Mouse (Mus musculus): Measurements from ENCODE around the gene Sez6l. TPM values are rescaled to one million over a fixed set of nuclear protein-coding genes. Genes with fewer than 3 reads are reported as not detected.

The Sez6l gene
- polyA plus RNA-seq, 1 experiment from 2014 or later = 0.76 TPM

DNA sequence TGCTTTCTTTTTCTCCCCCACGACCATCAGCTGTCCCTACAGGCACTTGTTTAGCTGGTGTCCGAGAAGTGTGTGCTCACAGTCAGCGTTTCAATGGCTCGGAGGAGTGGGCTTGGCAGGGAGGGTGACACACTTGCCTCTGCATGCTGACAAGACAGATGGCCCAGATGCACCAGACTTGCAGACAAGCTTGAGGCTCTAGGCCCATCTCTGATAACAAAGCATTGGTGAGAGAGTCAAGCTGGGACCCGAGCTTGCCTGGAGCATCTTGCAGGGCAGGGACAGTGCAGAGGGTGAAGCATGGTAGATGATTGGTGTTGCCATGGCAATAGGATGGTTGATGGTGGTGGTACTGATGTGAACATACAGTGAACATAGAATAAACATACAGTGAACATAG is 167.7 kb downstream of the Sez6l start:
- no peak overlapping the region for H3K27ac ChIP-seq (ENCODE audit: low read length)
- H3K9ac ChIP-seq (replicated peaks; ENCODE audit: low read length) = no peak overlapping the region
- no peak overlapping the region for H3K4me2 ChIP-seq (replicated peaks; ENCODE audit: low read depth, low read length)
- peaks cover 4% of the 10 kb centered on the region; the same call in 1 of the 2 replicates for H3K9me3 ChIP-seq (ENCODE audit: low read length)
- H3K36me3 ChIP-seq (ENCODE audit: insufficient read depth, low read length) = no peaks in the 10 kb centered on the region
- H3K4me3 ChIP-seq (ENCODE audit: low read length) = no peak overlapping the region
- 60% methylated on average over 5 of the region's 5 CpGs for WGBS
- no peaks in the 10 kb centered on the region for H3K27me3 ChIP-seq (ENCODE audit: insufficient read depth, low read length)
- ATAC-seq (ENCODE audit: low FRiP score, low TSS enrichment) = no peak
- peaks cover 12% of the 10 kb centered on the region for H3K4me1 ChIP-seq (ENCODE audit: insufficient read depth, low read length)

DNA sequence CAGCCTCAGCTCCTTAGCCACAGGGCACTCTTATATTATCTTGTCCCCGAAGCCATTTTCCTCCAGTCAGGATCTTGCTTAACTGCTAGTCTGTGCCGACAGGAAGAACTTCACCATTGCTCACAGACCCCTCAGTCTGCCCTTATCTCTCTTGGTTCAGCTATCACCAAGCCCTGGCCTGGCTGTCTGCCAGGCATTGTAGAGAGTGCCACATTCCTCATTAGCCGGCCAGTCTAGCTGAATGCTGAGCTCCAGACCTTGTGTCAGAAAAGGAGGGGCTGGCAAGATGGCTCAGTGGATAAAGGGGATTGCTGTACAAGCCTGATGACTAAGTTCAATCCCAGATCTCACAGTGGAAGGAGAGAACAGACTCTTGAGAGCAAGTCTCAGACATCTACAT is 171.0 kb downstream of the Sez6l start:
- H3K27ac ChIP-seq (ENCODE audit: low read length) = no peak overlapping the region
- H3K9ac ChIP-seq (replicated peaks; ENCODE audit: low read length) = no peak overlapping the region
- no peaks in the 10 kb centered on the region for H3K27me3 ChIP-seq (ENCODE audit: insufficient read depth, low read length)
- H3K36me3 ChIP-seq (ENCODE audit: insufficient read depth, low read length) = no peaks in the 10 kb centered on the region
- H3K9me3 ChIP-seq (ENCODE audit: low read length) = no peaks in the 10 kb centered on the region
- WGBS = 62% methylated on average over 3 of the region's 3 CpGs
- H3K4me2 ChIP-seq (replicated peaks; ENCODE audit: low read depth, low read length) = no peak overlapping the region
- no peak overlapping the region for H3K4me3 ChIP-seq (ENCODE audit: low read length)
- ATAC-seq (ENCODE audit: low FRiP score, low TSS enrichment) = no peak
- H3K4me1 ChIP-seq (ENCODE audit: insufficient read depth, low read length) = no peaks in the 10 kb centered on the region

DNA sequence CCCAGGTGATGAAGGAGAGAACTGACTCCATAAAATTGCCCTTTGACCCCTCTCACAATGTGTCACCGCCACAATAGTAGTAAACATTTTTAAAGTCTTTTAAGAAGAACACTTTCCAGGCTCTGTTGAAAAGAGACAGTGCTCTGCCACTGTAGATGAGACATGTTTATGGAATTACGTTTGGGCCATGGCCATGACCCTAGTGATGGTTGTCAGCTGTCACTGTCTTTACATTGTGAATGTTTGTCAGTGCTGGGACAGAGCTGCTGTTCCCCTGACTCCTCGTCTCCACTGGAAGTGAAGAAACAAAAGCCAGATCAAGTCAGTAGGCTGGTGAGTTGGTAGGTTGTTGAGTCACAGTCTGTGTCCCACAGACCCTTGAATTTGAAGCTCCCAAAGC is 174.5 kb downstream of the Sez6l start:
- Histone ChIP-seq H3K4me1 (ENCODE audit: insufficient read depth, low read length) (no peaks in the 10 kb centered on the region), H3K9ac (replicated peaks; ENCODE audit: low read length) (no peak overlapping the region), H3K27me3 (ENCODE audit: insufficient read depth, low read length) (no peaks in the 10 kb centered on the region), H3K27ac (ENCODE audit: low read length) (no peak overlapping the region), H3K4me2 (replicated peaks; ENCODE audit: low read depth, low read length) (no peak overlapping the region), H3K36me3 (ENCODE audit: insufficient read depth, low read length) (no peaks in the 10 kb centered on the region), H3K4me3 (ENCODE audit: low read length) (no peak overlapping the region), H3K9me3 (ENCODE audit: low read length) (no peaks in the 10 kb centered on the region)
- ATAC-seq (ENCODE audit: low FRiP score, low TSS enrichment) = no peak
- WGBS = 39% methylated on average over 3 of the region's 3 CpGs

DNA sequence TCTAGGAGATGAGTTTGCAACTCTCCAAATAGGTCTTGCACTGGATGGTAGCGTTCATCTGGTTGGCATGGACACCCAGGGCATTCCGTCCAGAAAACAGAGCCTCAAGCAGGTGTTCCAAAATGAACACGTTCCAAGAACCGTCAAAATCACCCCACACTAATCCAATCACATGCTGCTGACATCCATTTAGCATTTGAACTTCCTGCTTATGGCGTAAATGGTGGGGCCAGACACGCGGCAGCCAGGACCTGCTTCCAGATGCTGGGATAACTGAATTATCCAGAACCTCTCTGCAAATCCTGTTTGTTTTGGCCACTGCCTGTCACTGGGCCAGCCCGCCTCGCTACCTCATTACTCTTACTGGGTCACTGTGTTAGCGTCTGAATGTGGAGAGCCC is 177.7 kb downstream of the Sez6l start:
- Histone ChIP-seq H3K4me3 (ENCODE audit: low read length) (no peak overlapping the region), H3K9me3 (ENCODE audit: low read length) (no peaks in the 10 kb centered on the region), H3K27me3 (ENCODE audit: insufficient read depth, low read length) (peaks cover 7% of the 10 kb centered on the region; the same call in 1 of the 2 replicates), H3K4me1 (ENCODE audit: insufficient read depth, low read length) (peaks cover 4% of the 10 kb centered on the region), H3K27ac (ENCODE audit: low read length) (no peak overlapping the region), H3K4me2 (replicated peaks; ENCODE audit: low read depth, low read length) (no peak overlapping the region), H3K36me3 (ENCODE audit: insufficient read depth, low read length) (no peaks in the 10 kb centered on the region), H3K9ac (replicated peaks; ENCODE audit: low read length) (no peak overlapping the region)
- no peak for ATAC-seq (ENCODE audit: low FRiP score, low TSS enrichment)
- WGBS = 72% methylated on average over 10 of the region's 10 CpGs

DNA sequence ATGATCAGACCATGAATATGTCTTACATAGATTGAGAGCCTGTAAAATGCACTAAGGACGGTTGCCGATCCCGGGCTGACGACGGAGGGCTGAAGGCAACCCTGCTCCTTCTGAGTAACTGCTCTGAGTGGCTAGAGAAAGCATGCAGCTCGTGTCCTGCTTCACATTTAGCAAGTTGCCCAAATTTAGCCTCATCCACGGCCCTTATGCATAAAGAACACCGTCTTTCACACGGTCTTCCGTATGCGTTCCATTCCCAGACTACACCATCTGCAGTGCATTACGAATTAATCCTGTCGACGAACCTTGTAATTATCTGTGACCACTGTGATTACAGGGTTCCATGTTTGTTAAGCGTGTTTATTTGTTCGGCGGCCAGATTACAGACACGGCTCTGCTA is 180.9 kb downstream of the Sez6l start:
- H3K4me1 ChIP-seq (ENCODE audit: insufficient read depth, low read length) = peaks cover 8% of the 10 kb centered on the region
- H3K9me3 ChIP-seq (ENCODE audit: low read length) = no peaks in the 10 kb centered on the region
- H3K4me3 ChIP-seq (ENCODE audit: low read length) = no peak overlapping the region
- no peak for ATAC-seq (ENCODE audit: low FRiP score, low TSS enrichment)
- no peak overlapping the region for H3K27ac ChIP-seq (ENCODE audit: low read length)
- WGBS = 63% methylated on average over 18 of the region's 18 CpGs
- H3K4me2 ChIP-seq (replicated peaks; ENCODE audit: low read depth, low read length) = no peak overlapping the region
- peaks cover 15% of the 10 kb centered on the region for H3K27me3 ChIP-seq (ENCODE audit: insufficient read depth, low read length)
- no peaks in the 10 kb centered on the region for H3K36me3 ChIP-seq (ENCODE audit: insufficient read depth, low read length)
- H3K9ac ChIP-seq (replicated peaks; ENCODE audit: low read length) = no peak overlapping the region

DNA sequence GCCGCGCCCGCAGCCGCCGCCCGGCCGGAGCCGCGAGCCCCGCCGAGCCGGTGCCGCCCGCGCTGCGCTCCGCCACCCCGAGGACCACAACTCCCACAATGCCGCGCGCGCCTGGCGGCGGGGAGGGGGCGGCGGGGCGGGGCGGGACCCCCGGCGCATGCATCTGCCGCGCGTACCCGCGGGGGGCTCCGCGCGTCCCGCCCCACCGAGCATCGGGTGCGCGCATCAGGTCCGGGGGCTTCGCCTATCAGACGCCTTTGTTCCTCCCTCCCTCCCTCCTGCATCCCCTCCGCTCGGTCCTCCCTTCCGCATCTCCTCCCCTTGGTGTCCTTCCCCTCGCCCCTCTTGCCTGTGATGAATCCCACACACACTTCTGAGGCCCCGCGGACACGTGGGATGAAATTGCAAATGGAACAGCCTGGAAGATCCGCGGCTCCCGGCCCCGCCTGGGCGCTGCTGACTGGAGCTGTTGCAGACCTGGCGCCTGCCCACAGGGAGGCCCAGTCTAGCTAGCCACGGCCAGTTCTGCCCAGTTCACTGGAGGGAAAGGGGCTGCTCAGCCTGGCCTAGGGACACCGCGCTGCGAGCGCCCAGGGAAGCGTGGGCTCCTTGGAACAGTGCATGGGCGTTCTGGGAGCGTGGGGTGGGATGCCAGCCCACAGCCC is 182.1 kb downstream of the Sez6l start, which contains the start of gene Asphd2:
Asphd2 (minus strand) TSS at position 88 of the 665 bp plus-strand sequence.
- Histone ChIP-seq H3K4me3 (ENCODE audit: low read length) (peak within 1 kb of the TSS; percentile 64), H3K9ac (replicated peaks; ENCODE audit: low read length) (peak within 1 kb of the TSS; percentile 72), H3K36me3 (ENCODE audit: insufficient read depth, low read length) (no peaks in the 10 kb centered on the region), H3K27me3 (ENCODE audit: insufficient read depth, low read length) (peaks cover 15% of the 10 kb centered on the region), H3K27ac (ENCODE audit: low read length) (peak within 1 kb of the TSS; percentile 4; the same call in 1 of the 2 replicates), H3K9me3 (ENCODE audit: low read length) (no peaks in the 10 kb centered on the region), H3K4me1 (ENCODE audit: insufficient read depth, low read length) (peaks cover 8% of the 10 kb centered on the region), H3K4me2 (replicated peaks; ENCODE audit: low read depth, low read length) (peak within 1 kb of the TSS; percentile 81)
- peak; percentile 90 for ATAC-seq (ENCODE audit: low FRiP score, low TSS enrichment)
- WGBS = 2% methylated on average over 46 of the region's 67 CpGs

DNA sequence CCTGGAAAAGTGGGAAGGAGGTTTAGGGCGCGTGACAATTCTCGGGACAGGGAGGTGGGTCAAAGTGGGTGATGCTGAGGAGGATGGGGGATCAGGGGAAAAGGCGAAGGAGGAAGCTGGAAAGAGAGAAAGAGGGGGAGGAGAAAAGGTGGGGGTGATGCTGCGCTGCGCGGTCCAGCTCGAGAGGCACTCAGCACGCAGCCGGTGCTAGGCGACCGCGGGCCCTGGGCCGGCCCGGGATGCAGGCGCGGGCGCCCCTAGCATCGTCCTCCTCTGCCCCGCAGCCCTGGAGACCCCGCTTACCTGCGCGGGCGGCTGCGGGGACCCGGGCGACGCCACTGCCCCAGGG is 182.6 kb downstream of the Sez6l start:
- no peak overlapping the region for H3K27ac ChIP-seq (ENCODE audit: low read length)
- H3K9me3 ChIP-seq (ENCODE audit: low read length) = no peaks in the 10 kb centered on the region
- H3K4me1 ChIP-seq (ENCODE audit: insufficient read depth, low read length) = peaks cover 8% of the 10 kb centered on the region
- peaks cover 15% of the 10 kb centered on the region for H3K27me3 ChIP-seq (ENCODE audit: insufficient read depth, low read length)
- peak; percentile 77 for ATAC-seq (ENCODE audit: low FRiP score, low TSS enrichment)
- WGBS = under 1% methylated on average over 18 of the region's 28 CpGs
- H3K9ac ChIP-seq (replicated peaks; ENCODE audit: low read length) = peak overlapping the region; percentile 72
- peak overlapping the region; percentile 64 for H3K4me3 ChIP-seq (ENCODE audit: low read length)
- peak overlapping the region; percentile 81 for H3K4me2 ChIP-seq (replicated peaks; ENCODE audit: low read depth, low read length)
- H3K36me3 ChIP-seq (ENCODE audit: insufficient read depth, low read length) = no peaks in the 10 kb centered on the region

DNA sequence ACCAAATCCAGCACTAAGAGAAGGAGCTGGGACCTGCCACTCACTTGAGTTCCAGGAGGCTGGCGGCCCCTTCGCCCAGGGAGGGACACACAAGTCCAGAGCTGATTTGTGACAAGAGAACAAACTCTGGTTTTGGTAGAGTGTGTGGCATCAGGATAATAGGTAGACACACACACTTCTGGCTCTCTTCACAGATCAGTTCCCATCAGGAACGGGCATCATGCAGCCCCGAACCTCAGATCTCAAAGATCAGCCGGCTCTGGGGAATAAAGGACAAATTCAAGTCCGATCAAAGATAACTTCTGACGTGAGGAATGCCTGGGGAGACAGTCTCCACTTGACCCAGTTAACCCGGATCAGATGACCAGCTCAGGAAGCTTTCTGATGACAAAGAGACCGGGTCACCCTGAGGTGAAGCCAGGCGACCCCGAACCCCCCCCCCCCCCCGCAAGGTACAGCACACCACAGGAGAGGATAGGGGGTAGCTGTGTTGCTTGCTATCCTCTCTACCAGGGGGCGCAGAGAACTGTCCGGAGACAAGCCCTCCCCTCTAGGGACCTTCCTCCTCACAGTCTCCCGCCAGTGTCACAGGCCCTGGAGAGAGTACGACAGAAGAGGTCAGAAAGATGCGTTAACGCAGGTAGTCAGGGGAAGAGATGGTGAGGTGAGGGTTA is 183.1 kb downstream of the Sez6l start:
- H3K4me2 ChIP-seq (replicated peaks; ENCODE audit: low read depth, low read length) = peak overlapping the region; percentile 81
- H3K27ac ChIP-seq (ENCODE audit: low read length) = no peak overlapping the region
- H3K4me3 ChIP-seq (ENCODE audit: low read length) = peak overlapping the region; percentile 64
- H3K9ac ChIP-seq (replicated peaks; ENCODE audit: low read length) = peak overlapping the region; percentile 72
- H3K4me1 ChIP-seq (ENCODE audit: insufficient read depth, low read length) = peaks cover 8% of the 10 kb centered on the region
- 6% methylated on average over 17 of the region's 18 CpGs for WGBS
- H3K36me3 ChIP-seq (ENCODE audit: insufficient read depth, low read length) = no peaks in the 10 kb centered on the region
- H3K9me3 ChIP-seq (ENCODE audit: low read length) = no peaks in the 10 kb centered on the region
- peak; percentile 40; the same call in 1 of the 2 replicates for ATAC-seq (ENCODE audit: low FRiP score, low TSS enrichment)
- peaks cover 15% of the 10 kb centered on the region for H3K27me3 ChIP-seq (ENCODE audit: insufficient read depth, low read length)

DNA sequence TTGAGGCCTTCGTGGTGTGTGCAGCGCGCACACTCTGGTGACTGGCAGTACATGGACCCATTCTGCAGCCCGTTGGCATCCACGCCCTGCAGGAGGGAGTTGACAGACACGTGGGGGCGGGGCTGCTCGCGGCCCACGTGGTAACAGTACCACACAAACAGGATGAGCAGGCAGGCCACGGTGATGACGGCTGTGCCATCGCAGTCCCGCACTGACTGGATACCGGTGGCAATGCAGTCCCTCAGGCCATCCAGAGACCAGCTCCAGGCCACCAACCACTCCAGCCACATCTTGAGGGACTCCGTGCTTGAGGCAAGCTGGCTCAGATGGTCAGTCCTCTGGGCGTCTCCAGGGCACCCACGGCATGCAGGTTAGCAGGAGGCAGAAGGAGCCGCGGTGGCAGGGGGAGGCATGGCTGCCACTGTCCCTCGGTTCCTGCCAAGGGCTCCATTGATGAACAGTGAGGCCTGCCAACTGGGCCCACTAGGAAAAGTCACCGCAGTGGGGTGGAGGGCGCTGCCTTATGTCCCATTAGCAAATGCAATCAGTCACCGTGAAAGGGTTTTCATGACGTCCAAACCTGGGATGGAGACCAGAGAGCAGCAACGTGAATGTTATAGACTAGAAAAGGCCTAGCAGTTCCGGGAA is 185.2 kb downstream of the Sez6l start:
- no peak overlapping the region for H3K27ac ChIP-seq (ENCODE audit: low read length)
- no peak for ATAC-seq (ENCODE audit: low FRiP score, low TSS enrichment)
- no peak overlapping the region for H3K4me2 ChIP-seq (replicated peaks; ENCODE audit: low read depth, low read length)
- peaks cover 8% of the 10 kb centered on the region for H3K4me1 ChIP-seq (ENCODE audit: insufficient read depth, low read length)
- no peak overlapping the region for H3K4me3 ChIP-seq (ENCODE audit: low read length)
- H3K9ac ChIP-seq (replicated peaks; ENCODE audit: low read length) = no peak overlapping the region
- no peaks in the 10 kb centered on the region for H3K36me3 ChIP-seq (ENCODE audit: insufficient read depth, low read length)
- H3K27me3 ChIP-seq (ENCODE audit: insufficient read depth, low read length) = peaks cover 15% of the 10 kb centered on the region
- 72% methylated on average over 27 of the region's 27 CpGs for WGBS
- no peaks in the 10 kb centered on the region for H3K9me3 ChIP-seq (ENCODE audit: low read length)

DNA sequence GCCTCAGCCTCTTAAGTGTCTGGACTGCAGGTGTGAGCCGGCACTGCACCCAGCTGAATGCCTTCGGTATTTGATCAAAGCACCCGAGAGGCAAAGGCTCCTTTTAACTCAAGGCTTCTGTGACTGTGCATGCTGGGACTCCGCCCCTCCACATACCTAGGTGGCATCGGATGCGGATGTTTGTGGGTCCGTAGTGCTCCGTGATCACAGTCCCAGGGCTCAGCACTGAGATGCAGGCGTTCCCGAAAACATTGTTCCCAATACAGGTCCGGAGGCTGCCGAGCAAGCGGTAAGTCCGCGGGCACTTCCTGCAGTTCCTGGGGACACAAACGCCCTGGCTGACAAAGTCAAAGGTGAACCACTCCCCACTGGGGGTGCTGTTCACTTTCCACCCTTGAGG is 186.0 kb downstream of the Sez6l start:
- WGBS = 61% methylated on average over 16 of the region's 16 CpGs
- H3K9ac ChIP-seq (replicated peaks; ENCODE audit: low read length) = no peak overlapping the region
- ATAC-seq (ENCODE audit: low FRiP score, low TSS enrichment) = no peak
- H3K27ac ChIP-seq (ENCODE audit: low read length) = no peak overlapping the region
- no peaks in the 10 kb centered on the region for H3K9me3 ChIP-seq (ENCODE audit: low read length)
- H3K4me3 ChIP-seq (ENCODE audit: low read length) = no peak overlapping the region
- peaks cover 8% of the 10 kb centered on the region for H3K4me1 ChIP-seq (ENCODE audit: insufficient read depth, low read length)
- no peaks in the 10 kb centered on the region for H3K36me3 ChIP-seq (ENCODE audit: insufficient read depth, low read length)
- peaks cover 15% of the 10 kb centered on the region for H3K27me3 ChIP-seq (ENCODE audit: insufficient read depth, low read length)
- H3K4me2 ChIP-seq (replicated peaks; ENCODE audit: low read depth, low read length) = no peak overlapping the region
